ENCODE assay signal across 7 mouse cellular contexts in genomic region chr2:65181066-65181716, GRCm38 (mm10). TPM values are rescaled to one million over a fixed set of nuclear protein-coding genes. Genes with fewer than 3 reads are reported as not detected.
DNase-seq lines count a peak whose midpoint lies in the region; ATAC-seq and TF ChIP-seq lines count a peak whose summit lies in the region.

No protein-coding gene starts in this region.

- H3K4me3 ChIP-seq in thymus, adult 2 months (ENCODE audit: control insufficient read depth, insufficient read depth, low read length), result no peak overlapping the region
- H3K4me3 ChIP-seq in forebrain, embryonic 14.5 days (ENCODE audit: low read depth, low read length), result no peak overlapping the region
- no peak overlapping the region for H3K4me3 ChIP-seq in liver, embryonic 12.5 days
- no peak overlapping the region for H3K4me3 ChIP-seq in stomach, embryonic 15.5 days (replicated peaks)

- no peak for TF ChIP-seq POLR2A in thymus, adult 2 months (IDR thresholded peaks at IDR 0.05; ENCODE audit: control insufficient read depth, extremely low read depth, insufficient read depth, low read length, poor library complexity)

- H3K36me3 ChIP-seq in thymus, adult 2 months (ENCODE audit: control insufficient read depth, insufficient read depth, low read length), result no peaks in the 10 kb centered on the region
- no peaks in the 10 kb centered on the region for H3K36me3 ChIP-seq in forebrain, embryonic 14.5 days (ENCODE audit: control insufficient read depth, insufficient read depth, low read length)
- no peaks in the 10 kb centered on the region for H3K36me3 ChIP-seq in liver, embryonic 12.5 days
- no peaks in the 10 kb centered on the region for H3K36me3 ChIP-seq in stomach, embryonic 15.5 days

- no peak for TF ChIP-seq CTCF in thymus, adult 2 months (IDR thresholded peaks at IDR 0.05; ENCODE audit: borderline replicate concordance, control insufficient read depth, extremely low read depth, insufficient read depth, low read length, poor library complexity)

- H3K4me2 ChIP-seq in forebrain, embryonic 14.5 days (ENCODE audit: low read length), result no peak overlapping the region
- H3K4me2 ChIP-seq in liver, embryonic 12.5 days, result peak overlapping the region; percentile 38
- no peak overlapping the region for H3K4me2 ChIP-seq in stomach, embryonic 15.5 days

- WGBS in thymus, adult 2 months, result 40% methylated on average over 9 of the region's 9 CpGs
- WGBS in forebrain, embryonic 14.5 days, result 37% methylated on average over 9 of the region's 9 CpGs
- 18% methylated on average over 9 of the region's 9 CpGs for WGBS in liver, embryonic 12.5 days (ENCODE audit: insufficient replicate concordance)
- WGBS in stomach, embryonic 15.5 days, result 37% methylated on average over 9 of the region's 9 CpGs

- peak; percentile 9 for DNase-seq in thymus, postnatal 14 days
- DNase-seq in thymus, adult 2 months, result no peak
- DNase-seq in forebrain, embryonic 14.5 days (ENCODE audit: low spot score), result peak; percentile 57
- no peak for DNase-seq in spleen, postnatal 14 days (ENCODE audit: low spot score in 2 of 2)
- DNase-seq in kidney, postnatal 10 days, result no peak

- H3K27me3 ChIP-seq in thymus, adult 2 months (ENCODE audit: control insufficient read depth, insufficient read depth, low read length), result no peaks in the 10 kb centered on the region
- H3K27me3 ChIP-seq in forebrain, embryonic 14.5 days (replicated peaks; ENCODE audit: control insufficient read depth, insufficient read depth, low read length), result no peaks in the 10 kb centered on the region
- H3K27me3 ChIP-seq in liver, embryonic 12.5 days (replicated peaks), result no peaks in the 10 kb centered on the region
- H3K27me3 ChIP-seq in stomach, embryonic 15.5 days (replicated peaks), result no peaks in the 10 kb centered on the region

- no peaks in the 10 kb centered on the region for H3K9me3 ChIP-seq in forebrain, embryonic 14.5 days (replicated peaks; ENCODE audit: control insufficient read depth, low read length)
- H3K9me3 ChIP-seq in liver, embryonic 12.5 days (replicated peaks), result no peaks in the 10 kb centered on the region
- H3K9me3 ChIP-seq in stomach, embryonic 15.5 days, result no peaks in the 10 kb centered on the region

- no peak overlapping the region for H3K9ac ChIP-seq in forebrain, embryonic 14.5 days (ENCODE audit: low read length)
- no peak overlapping the region for H3K9ac ChIP-seq in liver, embryonic 12.5 days
- H3K9ac ChIP-seq in stomach, embryonic 15.5 days, result no peak overlapping the region

- H3K27ac ChIP-seq in thymus, adult 2 months (ENCODE audit: control insufficient read depth, insufficient read depth, low read length), result no peak overlapping the region
- H3K27ac ChIP-seq in forebrain, embryonic 14.5 days (ENCODE audit: low read depth, low read length), result 0 out of 2 replicates have a peak overlapping the region, but pooled peaks have one; percentile 6
- no peak overlapping the region for H3K27ac ChIP-seq in liver, embryonic 12.5 days
- H3K27ac ChIP-seq in stomach, embryonic 15.5 days, result 0 out of 2 replicates have a peak overlapping the region, but pooled peaks have one; percentile 9

- peak; percentile 75 for ATAC-seq in forebrain, embryonic 14.5 days
- no peak for ATAC-seq in liver, embryonic 12.5 days
- no peak for ATAC-seq in stomach, embryonic 15.5 days (ENCODE audit: insufficient read depth, low FRiP score, low read depth)

- peaks cover 16% of the 10 kb centered on the region for H3K4me1 ChIP-seq in thymus, adult 2 months (replicated peaks; ENCODE audit: control insufficient read depth, insufficient read depth, low read length)
- peaks cover 11% of the 10 kb centered on the region for H3K4me1 ChIP-seq in forebrain, embryonic 14.5 days (ENCODE audit: control insufficient read depth, insufficient read depth, low read length)
- peaks cover 16% of the 10 kb centered on the region for H3K4me1 ChIP-seq in liver, embryonic 12.5 days
- 0 out of 2 replicates have a peak, but pooled peaks cover 3% of the 10 kb centered on the region for H3K4me1 ChIP-seq in stomach, embryonic 15.5 days

RNA-seq across cellular contexts. Expression of gene Cobll1, which starts 58.0 kb away (rescaled TPM):
- 2.9 and 3.5 TPM in 2 replicates for polyA plus RNA-seq in thymus, adult 2 months (2012; rRNA removed)
- polyA plus RNA-seq in forebrain, embryonic 14.5 days (2014; fragmentation: Nextera tagmentation; extraction: Ambion mirVana), result 2.5 and 2.8 TPM in 2 replicates
- 4.3 and 4.4 TPM in 2 replicates for polyA plus RNA-seq in liver, embryonic 12.5 days (2016; fragmentation: Nextera tagmentation; extraction: Ambion mirVana)
- 14.3 and 16.2 TPM in 2 replicates for polyA plus RNA-seq in stomach, embryonic 15.5 days (2015; fragmentation: Nextera tagmentation; extraction: Ambion mirVana)

Comparison
In these comparisons a context has a peak if more than half of its experiments do, and no peak if none do; other contexts are left out.
1. DNase-seq: peak in thymus, postnatal 14 days (single experiment) and forebrain, embryonic 14.5 days (single experiment); none in thymus, adult 2 months (single experiment), spleen, postnatal 14 days (0 of 2) and kidney, postnatal 10 days (single experiment).
2. H3K27ac ChIP-seq: peak in forebrain, embryonic 14.5 days (single experiment) and stomach, embryonic 15.5 days (single experiment); none in thymus, adult 2 months (single experiment) and liver, embryonic 12.5 days (single experiment).